Mouse (Mus musculus) spleen, adult 10 weeks (tissue): ENCODE data around the gene Dnaaf3. TPM values are rescaled to one million over a fixed set of nuclear protein-coding genes. Genes with fewer than 3 reads are reported as not detected.

Source experiments
- polyA plus RNA-seq: library from polyadenylated mRNA; stranded (reverse); fragments of 350-450 nt; fragmentation: Illumina TruSeq; extraction: RNeasy Lipid Tissue Mini Kit (QIAGEN cat#74804); gene quantifications from one replicate; pipeline ENCODE4 v1.2.3, GENCODE M21; 2015; ENCODE audit warnings: low replicate concordance; ENCODE audit not compliant: insufficient read depth

Dnaaf3 gene
- 2.6 TPM for polyA plus RNA-seq

GRCm38 (mm10) chr7:4532005-4532729 is at the start of gene Dnaaf3:
Dnaaf3 (minus strand) TSS chr7:4532453.

GRCm38 (mm10) chr7:4547221-4547641 is 15.0 kb upstream of the Dnaaf3 start, which contains the start of gene Syt5:
Syt5 (minus strand) TSS chr7:4547541.

GRCm38 (mm10) chr7:4524212-4524922 is 7.9 kb downstream of the Dnaaf3 start, which contains the start of gene Tnni3:
Tnni3 (minus strand) TSS chr7:4524229.

GRCm38 (mm10) chr7:4516332-4517050 is 15.8 kb downstream of the Dnaaf3 start, which contains the start of gene Tnnt1:
Tnnt1 (minus strand) TSS chr7:4516382.

GRCm38 (mm10) chr7:4501558-4502397 is 30.5 kb downstream of the Dnaaf3 start, which contains the start of gene Ppp1r12c:
Ppp1r12c (minus strand) TSS chr7:4501680.

Other genes starting within 250 kb of the Dnaaf3 start
- 29.3 TPM for gene Ncr1, start 194.7 kb downstream of the Dnaaf3 start, polyA plus RNA-seq
- gene Gp6, start 134.7 kb downstream of the Dnaaf3 start, polyA plus RNA-seq = 2.9 TPM
- gene Rdh13, start 86.8 kb downstream of the Dnaaf3 start, polyA plus RNA-seq = 8.5 TPM
- 35.4 TPM for gene Eps8l1, start 71.8 kb downstream of the Dnaaf3 start, polyA plus RNA-seq
- 152 TPM for gene Ppp1r12c, start 30.8 kb downstream of the Dnaaf3 start, polyA plus RNA-seq
- gene Tnnt1, start 16.1 kb downstream of the Dnaaf3 start, polyA plus RNA-seq = 4.6 TPM
- 7.0 TPM for gene Tnni3, start 8.2 kb downstream of the Dnaaf3 start, polyA plus RNA-seq
- gene Syt5, start 15.1 kb upstream of the Dnaaf3 start, polyA plus RNA-seq = 0.18 TPM
- 0.14 TPM for gene Ptprh, start 71.6 kb upstream of the Dnaaf3 start, polyA plus RNA-seq
- 12.5 TPM for gene Tmem86b, start 99.0 kb upstream of the Dnaaf3 start, polyA plus RNA-seq
- 69.8 TPM for gene Ppp6r1, start 126.6 kb upstream of the Dnaaf3 start, polyA plus RNA-seq
- gene Hspbp1, start 152.6 kb upstream of the Dnaaf3 start, polyA plus RNA-seq = 4.8 TPM
- 0.57 TPM for gene Brsk1, start 158.2 kb upstream of the Dnaaf3 start, polyA plus RNA-seq
- gene Tmem150b, start 192.8 kb upstream of the Dnaaf3 start, polyA plus RNA-seq = 8.1 TPM
- gene Kmt5c, start 207.7 kb upstream of the Dnaaf3 start, polyA plus RNA-seq = 30.4 TPM
- gene Cox6b2, start 220.6 kb upstream of the Dnaaf3 start, polyA plus RNA-seq = 5.1 TPM
- gene Fam71e2, start 238.8 kb upstream of the Dnaaf3 start, polyA plus RNA-seq = not detected